Mouse (Mus musculus) CH12.LX (cell line): ENCODE results near the gene Slc43a2.

Experiments
- BHLHE40 ChIP-seq: IDR thresholded peaks from 2 replicates; pipeline ENCODE4 v1.6.1; 2011; ENCODE audit warnings: mild to moderate bottlenecking, low read depth, low read length, improper control_type of control experiment
- CTCF ChIP-seq, 2 experiments: IDR thresholded peaks in 1 of 2; conservative IDR thresholded peaks in 1 of 2; 2 replicates each; pipeline ENCODE4 v1.5.1; 2011 to 2012; ENCODE audit warnings: low read depth in 2 of 2, low read length in 2 of 2, improper control_type of control experiment in 1 of 2, inconsistent platforms in 1 of 2, mild to moderate bottlenecking in 1 of 2, moderate library complexity in 1 of 2
- GABPA ChIP-seq: IDR thresholded peaks from 2 replicates; pipeline ENCODE4 v1.6.1; 2012; ENCODE audit warnings: low read depth, low read length, improper control_type of control experiment, inconsistent platforms; ENCODE audit not compliant: insufficient replicate concordance
- HCFC1 ChIP-seq: IDR thresholded peaks from 2 replicates; pipeline ENCODE4 v1.6.1; 2012; ENCODE audit warnings: low read depth, mild to moderate bottlenecking, inconsistent platforms, low read length, improper control_type of control experiment
- POLR2A ChIP-seq: IDR thresholded peaks from 2 replicates; pipeline ENCODE4 v1.6.1; 2011; ENCODE audit warnings: low read depth, mild to moderate bottlenecking, improper control_type of control experiment, low read length
- UBTF ChIP-seq: IDR thresholded peaks from 2 replicates; pipeline ENCODE4 v1.6.1; 2012; ENCODE audit warnings: low read depth, mild to moderate bottlenecking, inconsistent platforms, low read length, improper control_type of control experiment, moderate library complexity
- USF2 ChIP-seq: conservative IDR thresholded peaks from 2 replicates; pipeline ENCODE4 v1.6.1; 2011; ENCODE audit warnings: low read depth, low read length, improper control_type of control experiment

DNA sequence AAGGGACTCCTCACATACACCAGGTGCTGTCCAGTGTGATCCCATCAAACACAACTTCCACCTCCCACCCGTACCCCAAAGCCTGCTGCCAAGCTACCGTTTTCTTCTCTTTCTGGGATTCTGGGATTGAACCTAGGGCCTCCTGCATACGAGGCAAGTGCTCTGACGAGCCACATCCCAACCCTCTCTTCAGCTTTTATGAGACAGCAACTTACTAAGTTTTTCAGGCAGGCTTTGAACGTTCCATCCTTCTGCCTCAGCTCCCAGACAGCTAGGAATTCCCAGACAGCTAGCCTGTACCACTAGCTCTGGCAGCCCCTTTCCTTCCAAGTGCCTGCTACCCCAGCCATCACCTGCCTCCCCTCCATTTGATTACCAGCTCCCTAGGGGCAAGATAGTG, 55.5 kb downstream of the Slc43a2 start:
- TF ChIP-seq POLR2A (no peak), CTCF (conservative IDR thresholded peaks at IDR 0.05 in 1 of 2, IDR thresholded peaks at IDR 0.05 in 1 of 2; ENCODE audit: low read depth in 2 of 2, low read length in 2 of 2) (no peak), BHLHE40 (no peak), USF2 (no peak), HCFC1 (no peak), GABPA (no peak), UBTF (no peak)
